Mouse (Mus musculus) neutrophil, adult 83 days (primary cell): Measurements from ENCODE around the gene Daam1. TPM values are rescaled to one million over a fixed set of nuclear protein-coding genes. Genes with fewer than 3 reads are reported as not detected.

ENCODE experiments used
- total RNA-seq, 2 experiments: library from RNA; stranded (reverse); gene quantifications; one replicate each; pipeline ENCODE4 v1.2.4; 2023

The Daam1 gene
- 10 to 100 TPM; 16.5 TPM for total RNA-seq

DNA sequence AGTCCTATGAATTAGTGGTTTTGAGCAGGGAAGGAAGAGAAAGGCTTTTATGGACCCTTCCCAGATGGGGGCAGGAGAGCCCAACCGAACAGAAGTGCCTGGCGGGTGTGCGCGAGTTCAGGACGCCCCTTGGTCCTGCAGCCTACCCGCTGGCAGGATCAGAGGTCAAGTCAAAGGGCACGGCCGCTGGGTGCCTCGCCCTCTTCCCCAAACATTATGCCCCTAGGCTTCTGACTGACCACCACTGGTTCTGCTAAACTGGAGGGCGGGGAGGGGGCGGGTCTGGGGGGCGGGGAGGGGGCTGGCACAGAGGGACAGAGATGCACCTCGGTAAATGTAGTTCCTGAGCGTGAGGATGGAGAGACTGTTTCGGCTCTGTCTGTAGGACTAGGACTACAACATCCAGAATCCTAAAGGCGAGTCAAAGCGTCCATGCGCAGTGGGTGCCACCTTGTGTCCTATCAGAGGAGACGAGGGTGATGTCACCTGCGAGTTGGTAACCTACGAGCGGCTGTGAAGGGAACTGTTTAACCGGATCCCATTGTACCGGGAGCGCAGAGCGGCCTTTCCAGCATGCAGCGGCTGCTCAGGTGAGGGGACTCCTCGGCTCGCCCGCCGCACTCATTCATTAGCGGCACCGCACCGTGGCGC is at the start of gene Daam1:
Daam1 (plus strand) TSS at position 472 of the 651 bp plus-strand sequence.

Other genes starting within 250 kb of the Daam1 start
- gene Gpr135, start 240.0 kb downstream of the Daam1 start, total RNA-seq = under 1 TPM in 1 of 2 experiments, not detected in 1; 0.11 TPM